Mouse (Mus musculus) myocyte (in vitro differentiated cells): Measurements from ENCODE around the gene Cep57. TPM values are rescaled to one million over a fixed set of nuclear protein-coding genes. Genes with fewer than 3 reads are reported as not detected.

Source experiments
- H3K27me3 ChIP-seq: one replicate; pipeline ENCODE4 v1.6.1; 2011; ENCODE audit not compliant: control insufficient read depth, insufficient read depth, insufficient read length
- H3K36me3 ChIP-seq: one replicate; pipeline ENCODE4 v1.6.1; 2011; ENCODE audit not compliant: control insufficient read depth, insufficient read depth
- H3K4me2 ChIP-seq: one replicate; pipeline ENCODE4 v1.6.1; 2011; ENCODE audit warnings: low read depth, control low read depth
- H3K4me3 ChIP-seq: one replicate; pipeline ENCODE4 v1.5.1; 2011; ENCODE audit warnings: mild to moderate bottlenecking, control low read depth, moderate library complexity
- H3K79me2 ChIP-seq: one replicate; pipeline ENCODE4 v1.6.1; 2011; ENCODE audit not compliant: control insufficient read depth, insufficient read depth
- H3ac ChIP-seq: one replicate; pipeline ENCODE4 v1.6.1; 2011; ENCODE audit not compliant: control insufficient read depth, insufficient read length
- CEBPB ChIP-seq: IDR thresholded peaks from 2 replicates; pipeline ENCODE4 v1.6.1; 2011; ENCODE audit warnings: mild to moderate bottlenecking, moderate library complexity; ENCODE audit not compliant: poor library complexity, insufficient read depth, severe bottlenecking
- E2F4 ChIP-seq: IDR thresholded peaks from one replicate; pipeline ENCODE4 v1.6.1; 2011; ENCODE audit warnings: mild to moderate bottlenecking, control low read depth, moderate library complexity; ENCODE audit not compliant: insufficient read depth
- MAX ChIP-seq: IDR thresholded peaks from one replicate; pipeline ENCODE4 v1.6.1; 2011; ENCODE audit warnings: low read depth, mild to moderate bottlenecking, control low read depth
- MYOD1 ChIP-seq, 3 experiments: IDR thresholded peaks; one replicate each; pipeline ENCODE4 v1.6.1; 2011; ENCODE audit warnings: control low read depth in 2 of 3, low read depth in 2 of 3, mild to moderate bottlenecking in 2 of 3, moderate library complexity in 1 of 3; ENCODE audit not compliant: insufficient read length in 2 of 3, control insufficient read depth in 1 of 3
- MYOG ChIP-seq, 3 experiments: IDR thresholded peaks; one replicate each; pipeline ENCODE4 v1.6.1; 2011; ENCODE audit warnings: control low read depth in 2 of 3, low read depth in 2 of 3, mild to moderate bottlenecking in 2 of 3; ENCODE audit not compliant: insufficient read length in 2 of 3, control insufficient read depth in 1 of 3, insufficient read depth in 1 of 3
- POLR2A ChIP-seq: IDR thresholded peaks from one replicate; pipeline ENCODE4 v1.6.1; 2011; ENCODE audit warnings: low read depth, mild to moderate bottlenecking, control low read depth, moderate library complexity; ENCODE audit not compliant: insufficient read length
- POLR2AphosphoS2 ChIP-seq: IDR thresholded peaks from one replicate; pipeline ENCODE4 v1.6.1; 2011; ENCODE audit warnings: low read depth, control low read depth; ENCODE audit not compliant: insufficient read length
- REST ChIP-seq: IDR thresholded peaks from one replicate; pipeline ENCODE4 v1.6.1; 2011; ENCODE audit warnings: mild to moderate bottlenecking, control low read depth, moderate library complexity; ENCODE audit not compliant: insufficient read depth, insufficient read length
- SRF ChIP-seq: IDR thresholded peaks from one replicate; pipeline ENCODE4 v1.6.1; 2011; ENCODE audit warnings: low read depth; ENCODE audit not compliant: control insufficient read depth, insufficient read length
- TCF12 ChIP-seq: IDR thresholded peaks from one replicate; pipeline ENCODE4 v1.6.1; 2011; ENCODE audit warnings: mild to moderate bottlenecking, control low read depth; ENCODE audit not compliant: poor library complexity, insufficient read depth, severe bottlenecking
- TCF3 ChIP-seq: IDR thresholded peaks from one replicate; pipeline ENCODE4 v1.6.1; 2011; ENCODE audit warnings: low read depth, control low read depth; ENCODE audit not compliant: insufficient read length
- USF1 ChIP-seq: IDR thresholded peaks from one replicate; pipeline ENCODE4 v1.6.1; 2011; ENCODE audit warnings: low read depth, mild to moderate bottlenecking, control low read depth, moderate library complexity
- polyA plus RNA-seq: library from polyadenylated mRNA; unstranded; fragments of >200 nt; fragmentation: generic; extraction: Trizol; gene quantifications from one replicate; pipeline ENCODE4 v1.2.1, GENCODE M21; 2012; ENCODE audit warnings: missing spikeins

The Cep57 gene
- polyA plus RNA-seq, 1 experiment = 4.9 TPM

DNA sequence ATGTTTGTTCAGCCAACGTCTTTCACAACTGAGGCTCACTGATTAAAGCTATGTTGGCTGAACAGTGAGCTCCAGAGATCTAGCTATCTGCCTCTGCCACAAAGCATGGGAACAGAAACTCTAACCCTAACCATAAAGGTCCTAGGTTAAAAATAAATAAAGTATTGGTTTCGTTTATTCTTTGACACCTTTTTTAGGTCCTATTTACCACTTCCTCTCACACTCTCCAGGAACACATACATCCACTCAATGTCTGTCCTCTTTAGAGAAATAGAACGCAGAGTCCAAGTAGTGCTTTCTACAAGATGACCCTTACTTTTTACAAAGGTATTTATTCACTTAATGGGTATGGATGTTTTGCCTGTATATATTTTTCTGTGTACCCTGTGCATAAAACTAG is 6.1 kb downstream of the Cep57 start:
- H3K4me2 ChIP-seq = no peak overlapping the region
- peaks cover 34% of the 10 kb centered on the region for H3K36me3 ChIP-seq
- no peaks in the 10 kb centered on the region for H3K27me3 ChIP-seq
- H3ac ChIP-seq = no peak overlapping the region
- peaks cover 37% of the 10 kb centered on the region for H3K79me2 ChIP-seq
- no peak overlapping the region for H3K4me3 ChIP-seq
- TF ChIP-seq POLR2AphosphoS2 (no peak), TCF12 (no peak)

DNA sequence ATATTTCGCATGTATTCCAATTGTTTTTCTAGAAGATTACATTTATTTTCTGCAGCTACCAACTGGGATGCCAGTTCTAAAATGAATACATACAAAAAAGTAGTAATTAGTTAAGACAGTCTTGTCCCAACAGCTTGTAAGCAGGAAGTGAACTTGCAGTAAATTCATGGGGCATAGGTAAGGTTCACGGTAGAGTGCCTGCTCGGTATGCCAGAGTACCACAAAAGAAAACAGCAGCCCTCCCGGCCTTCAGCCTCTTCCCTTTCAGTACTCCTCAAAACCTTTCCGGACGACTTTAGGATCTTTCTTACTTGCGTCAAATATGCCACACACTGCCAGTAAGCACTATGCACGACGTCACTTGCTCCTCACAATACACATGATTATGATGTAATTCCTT is 8.5 kb downstream of the Cep57 start:
- Histone ChIP-seq H3K27me3 (no peaks in the 10 kb centered on the region), H3K4me3 (no peak overlapping the region), H3K4me2 (no peak overlapping the region), H3K79me2 (peaks cover 13% of the 10 kb centered on the region), H3K36me3 (peaks cover 47% of the 10 kb centered on the region), H3ac (no peak overlapping the region)
- TF ChIP-seq E2F4 (no peak), TCF3 (no peak), REST (no peak), MYOD1 (IDR thresholded peaks at IDR 0.05; ENCODE audit: control insufficient read depth in 1 of 3, insufficient read length in 2 of 3, low read depth in 2 of 3) (no peak), MAX (no peak), TCF12 (no peak), POLR2A (no peak), CEBPB (no peak), POLR2AphosphoS2 (no peak), MYOG (IDR thresholded peaks at IDR 0.05; ENCODE audit: control insufficient read depth in 1 of 3, insufficient read depth in 1 of 3, insufficient read length in 2 of 3, low read depth in 2 of 3) (no peak), SRF (no peak), USF1 (no peak)

GRCm38 (mm10) chr9:13809937-13810336 is 17.0 kb downstream of the Cep57 start:
- TF ChIP-seq USF1 = no peak
- no peak for TF ChIP-seq POLR2AphosphoS2
- TF ChIP-seq CEBPB = no peak
- no peak for TF ChIP-seq SRF
- TF ChIP-seq MYOD1 (IDR thresholded peaks at IDR 0.05; ENCODE audit: control insufficient read depth in 1 of 3, insufficient read length in 2 of 3, low read depth in 2 of 3) = no peak
- no peak for TF ChIP-seq REST
- TF ChIP-seq POLR2A = no peak
- TF ChIP-seq MAX = no peak
- H3K4me3 ChIP-seq = no peak overlapping the region

DNA sequence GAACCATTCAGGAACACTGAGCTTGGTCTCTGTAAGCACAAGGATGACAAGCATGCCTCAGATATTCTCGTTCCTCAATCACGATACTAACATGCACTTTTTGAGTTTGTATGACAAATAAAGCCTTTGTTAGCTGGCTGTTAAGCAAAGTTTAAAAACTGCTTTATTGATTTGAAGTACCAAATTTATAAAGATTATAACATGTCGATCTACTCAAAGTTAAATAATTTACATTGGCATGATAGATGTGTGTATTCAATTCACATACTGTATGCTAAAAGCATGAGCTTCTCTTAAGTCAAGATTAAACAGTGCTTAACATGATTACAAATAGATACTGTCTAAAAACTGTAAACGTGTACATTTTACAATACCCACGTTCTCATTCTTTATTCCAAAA is 19.2 kb downstream of the Cep57 start:
- TF ChIP-seq MAX (no peak), TCF3 (no peak), USF1 (no peak), MYOD1 (IDR thresholded peaks at IDR 0.05; ENCODE audit: control insufficient read depth in 1 of 3, insufficient read length in 2 of 3, low read depth in 2 of 3) (no peak), SRF (no peak), REST (no peak), MYOG (IDR thresholded peaks at IDR 0.05; ENCODE audit: control insufficient read depth in 1 of 3, insufficient read depth in 1 of 3, insufficient read length in 2 of 3, low read depth in 2 of 3) (no peak), POLR2A (no peak), POLR2AphosphoS2 (no peak), TCF12 (no peak), CEBPB (no peak), E2F4 (no peak)
- H3K4me3 ChIP-seq = no peak overlapping the region
- H3K36me3 ChIP-seq = peaks cover 65% of the 10 kb centered on the region
- H3K79me2 ChIP-seq = no peaks in the 10 kb centered on the region
- H3K4me2 ChIP-seq = no peak overlapping the region
- no peak overlapping the region for H3ac ChIP-seq
- no peaks in the 10 kb centered on the region for H3K27me3 ChIP-seq

More at GRCm38 (mm10) chr9:13809937-13810336, 17.0 kb downstream of the Cep57 start:
- no peaks in the 10 kb centered on the region for H3K27me3 ChIP-seq
- no peak overlapping the region for H3ac ChIP-seq
- no peak overlapping the region for H3K4me2 ChIP-seq
- H3K79me2 ChIP-seq = no peaks in the 10 kb centered on the region
- peaks cover 61% of the 10 kb centered on the region for H3K36me3 ChIP-seq

- Histone ChIP-seq H3K4me3 (no peak overlapping the region), H3K27me3 (no peaks in the 10 kb centered on the region), H3K4me2 (no peak overlapping the region), H3ac (no peak overlapping the region), H3K79me2 (no peaks in the 10 kb centered on the region), H3K36me3 (peaks cover 66% of the 10 kb centered on the region)
- TF ChIP-seq POLR2AphosphoS2 (no peak), SRF (no peak), USF1 (no peak), E2F4 (no peak), TCF12 (no peak)
These were observed 20.1 kb downstream of the Cep57 start for GRCm38 (mm10) chr9:13806854-13807253.
